Mouse (Mus musculus) right cerebral cortex, postnatal 25 days (tissue): Measurements from ENCODE around the gene Vps53.
A peak's percentile ranks its signal among the peaks of the same experiment; 100 is the strongest.

ENCODE experiments used
- DNase-seq: peaks from one replicate; pipeline ENCODE4 v3.0.0; 2022

Gene Vps53

GRCm38 (mm10) chr11:76050967-76051512 is 128.4 kb downstream of the Vps53 start:
- no peak for DNase-seq

- DNase-seq: no peak
These were observed 128.9 kb downstream of the Vps53 start for GRCm38 (mm10) chr11:76050509-76050908.

- DNase-seq: no peak
These were observed 134.1 kb downstream of the Vps53 start for GRCm38 (mm10) chr11:76045367-76045766.

GRCm38 (mm10) chr11:76044468-76044867 is 135.0 kb downstream of the Vps53 start:
- DNase-seq: no peak

- peak; percentile 65 for DNase-seq
These were observed 136.6 kb downstream of the Vps53 start for GRCm38 (mm10) chr11:76042882-76043281.

GRCm38 (mm10) chr11:76042041-76042638 is 137.3 kb downstream of the Vps53 start:
- DNase-seq: no peak

GRCm38 (mm10) chr11:76040761-76041376 is 138.6 kb downstream of the Vps53 start:
- no peak for DNase-seq

- DNase-seq: no peak
These were observed 139.3 kb downstream of the Vps53 start for GRCm38 (mm10) chr11:76040106-76040505.

GRCm38 (mm10) chr11:76039271-76040053 is 140.0 kb downstream of the Vps53 start:
- no peak for DNase-seq

- DNase-seq: no peak
These were observed 141.7 kb downstream of the Vps53 start for GRCm38 (mm10) chr11:76037581-76038294.

- DNase-seq: no peak
These were observed 144.3 kb downstream of the Vps53 start for GRCm38 (mm10) chr11:76035182-76035581.

- DNase-seq: no peak
These were observed 145.6 kb downstream of the Vps53 start for GRCm38 (mm10) chr11:76033836-76034235.

- no peak for DNase-seq
These were observed 146.1 kb downstream of the Vps53 start for GRCm38 (mm10) chr11:76033359-76033758.

- DNase-seq: no peak
These were observed 151.4 kb downstream of the Vps53 start for GRCm38 (mm10) chr11:76028072-76028465.

- DNase-seq: peak; percentile 67
These were observed 152.0 kb downstream of the Vps53 start, which contains the start of gene Rflnb for GRCm38 (mm10) chr11:76027139-76028071. Gene Rflnb (minus strand): TSS chr11:76027782.

- no peak for DNase-seq
These were observed 152.8 kb downstream of the Vps53 start for GRCm38 (mm10) chr11:76026527-76027138.

GRCm38 (mm10) chr11:76025080-76025583 is 154.3 kb downstream of the Vps53 start:
- DNase-seq: no peak

- DNase-seq: no peak
These were observed 158.5 kb downstream of the Vps53 start for GRCm38 (mm10) chr11:76020916-76021315.

GRCm38 (mm10) chr11:76019879-76020278 is 159.6 kb downstream of the Vps53 start:
- DNase-seq: no peak

- no peak for DNase-seq
These were observed 163.6 kb downstream of the Vps53 start for GRCm38 (mm10) chr11:76015814-76016213.

- DNase-seq: no peak
These were observed 164.2 kb downstream of the Vps53 start for GRCm38 (mm10) chr11:76015251-76015650.
